8 mouse cellular contexts compared by ENCODE assay signal in genomic region chr12:13844532-13845485, GRCm38 (mm10).
DNase-seq lines count a peak whose midpoint lies in the region; ATAC-seq lines count a peak whose summit lies in the region.

No protein-coding gene starts in this region.

- no peaks in the 10 kb centered on the region for H3K36me3 ChIP-seq in embryonic facial prominence, embryonic 10.5 days (replicated peaks)
- H3K36me3 ChIP-seq in hindbrain, embryonic 11.5 days (ENCODE audit: control insufficient read depth, insufficient read depth, low read length): no peaks in the 10 kb centered on the region
- no peaks in the 10 kb centered on the region for H3K36me3 ChIP-seq in limb, embryonic 10.5 days

- no peak overlapping the region for H3K27ac ChIP-seq in embryonic facial prominence, embryonic 10.5 days (replicated peaks)
- H3K27ac ChIP-seq in hindbrain, embryonic 11.5 days (ENCODE audit: low read depth, low read length): no peak overlapping the region
- H3K27ac ChIP-seq in limb, embryonic 10.5 days: no peak overlapping the region

- H3K4me2 ChIP-seq in hindbrain, embryonic 11.5 days (replicated peaks; ENCODE audit: low read depth, low read length): no peak overlapping the region

- H3K9ac ChIP-seq in hindbrain, embryonic 11.5 days (ENCODE audit: low read depth, low read length): no peak overlapping the region

- ATAC-seq in hindbrain, embryonic 11.5 days (ENCODE audit: low FRiP score): no peak; the same call in 1 of the 2 replicates

- H3K27me3 ChIP-seq in embryonic facial prominence, embryonic 10.5 days (replicated peaks; ENCODE audit: low read depth, poor library complexity, severe bottlenecking): no peaks in the 10 kb centered on the region
- H3K27me3 ChIP-seq in hindbrain, embryonic 11.5 days (ENCODE audit: control insufficient read depth, insufficient read depth, low read length): no peaks in the 10 kb centered on the region
- no peaks in the 10 kb centered on the region for H3K27me3 ChIP-seq in limb, embryonic 10.5 days (ENCODE audit: low read depth, poor library complexity, severe bottlenecking)

- H3K9me3 ChIP-seq in embryonic facial prominence, embryonic 10.5 days: peaks cover 4% of the 10 kb centered on the region; the same call in 1 of the 2 replicates
- no peaks in the 10 kb centered on the region for H3K9me3 ChIP-seq in hindbrain, embryonic 11.5 days (ENCODE audit: control insufficient read depth, low read length)
- H3K9me3 ChIP-seq in limb, embryonic 10.5 days (replicated peaks): no peaks in the 10 kb centered on the region

- WGBS in embryonic facial prominence, embryonic 10.5 days: 67% methylated on average over 13 of the region's 13 CpGs
- 66% methylated on average over 13 of the region's 13 CpGs for WGBS in hindbrain, embryonic 11.5 days
- WGBS in limb, embryonic 10.5 days: 65% methylated on average over 13 of the region's 13 CpGs

- H3K4me3 ChIP-seq in embryonic facial prominence, embryonic 10.5 days: no peak overlapping the region
- no peak overlapping the region for H3K4me3 ChIP-seq in hindbrain, embryonic 11.5 days (ENCODE audit: low read depth, low read length)
- H3K4me3 ChIP-seq in limb, embryonic 10.5 days: no peak overlapping the region

- H3K4me1 ChIP-seq in embryonic facial prominence, embryonic 10.5 days: 0 out of 2 replicates have a peak, but pooled peaks cover 3% of the 10 kb centered on the region
- H3K4me1 ChIP-seq in hindbrain, embryonic 11.5 days (replicated peaks; ENCODE audit: control insufficient read depth, insufficient read depth, low read length): no peaks in the 10 kb centered on the region
- peaks cover 5% of the 10 kb centered on the region for H3K4me1 ChIP-seq in limb, embryonic 10.5 days

- peak; percentile 7 for DNase-seq in cerebellum, adult 8-10 months
- no peak for DNase-seq in cerebellum, adult 9-11 months
- peak; percentile 7 for DNase-seq in Muller cell, postnatal 12 days (ENCODE audit: inconsistent ontology term)
- DNase-seq in embryonic facial prominence, embryonic 10.5 days (ENCODE audit: low spot score): peak; percentile 36
- DNase-seq in hindbrain, embryonic 11.5 days (ENCODE audit: low spot score): peak; percentile 61
- DNase-seq in limb, embryonic 10.5 days (ENCODE audit: low spot score): peak; percentile 48
- DNase-seq in ovary, adult 18-20 months (ENCODE audit: low spot score): peak; percentile 3
- no peak for DNase-seq in gastrocnemius, adult 18-20 months (ENCODE audit: low spot score)

Comparison
In these comparisons a context has a peak if more than half of its experiments do, and no peak if none do; other contexts are left out.
1. DNase-seq: peak in cerebellum, adult 8-10 months (single experiment), Muller cell, postnatal 12 days (single experiment), embryonic facial prominence, embryonic 10.5 days (single experiment), hindbrain, embryonic 11.5 days (single experiment), limb, embryonic 10.5 days (single experiment) and ovary, adult 18-20 months (single experiment); none in cerebellum, adult 9-11 months (single experiment) and gastrocnemius, adult 18-20 months (single experiment).